Mouse (Mus musculus) neural tube, embryonic 10.5 days (tissue): ENCODE data around the gene Syne1.

Experiments
- DNase-seq: peaks from one replicate; pipeline ENCODE4 v3.0.0-alpha.2; 2017; ENCODE audit warnings: low spot score; ENCODE audit errors: extremely low spot score

The Syne1 gene

DNA sequence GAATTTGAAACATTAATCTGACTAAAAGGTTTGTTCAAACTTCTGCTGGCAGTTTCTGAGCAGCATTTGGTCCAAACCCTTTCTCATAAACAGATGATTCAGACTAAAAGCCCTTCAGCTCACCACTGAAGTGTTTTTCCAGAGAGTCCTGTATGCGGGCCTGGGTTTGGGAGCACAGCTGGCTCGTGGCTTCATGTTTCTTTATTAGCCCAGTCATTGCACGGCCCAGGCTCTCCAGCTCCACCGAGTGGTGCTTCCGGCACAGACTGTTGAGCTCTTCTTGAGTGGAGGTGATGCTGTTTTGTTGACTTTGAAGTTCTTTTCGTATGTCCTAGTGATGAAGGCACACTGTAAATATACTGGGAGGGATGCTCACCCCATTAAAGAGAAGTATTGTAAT lies 245.7 kb downstream of the Syne1 start:
- DNase-seq: peak; percentile 24

- no peak for DNase-seq
Observed at GRCm38 (mm10) chr10:5295291-5295891, 255.9 kb downstream of the Syne1 start.

GRCm38 (mm10) chr10:5289575-5289909 lies 261.7 kb downstream of the Syne1 start:
- no peak for DNase-seq

DNA sequence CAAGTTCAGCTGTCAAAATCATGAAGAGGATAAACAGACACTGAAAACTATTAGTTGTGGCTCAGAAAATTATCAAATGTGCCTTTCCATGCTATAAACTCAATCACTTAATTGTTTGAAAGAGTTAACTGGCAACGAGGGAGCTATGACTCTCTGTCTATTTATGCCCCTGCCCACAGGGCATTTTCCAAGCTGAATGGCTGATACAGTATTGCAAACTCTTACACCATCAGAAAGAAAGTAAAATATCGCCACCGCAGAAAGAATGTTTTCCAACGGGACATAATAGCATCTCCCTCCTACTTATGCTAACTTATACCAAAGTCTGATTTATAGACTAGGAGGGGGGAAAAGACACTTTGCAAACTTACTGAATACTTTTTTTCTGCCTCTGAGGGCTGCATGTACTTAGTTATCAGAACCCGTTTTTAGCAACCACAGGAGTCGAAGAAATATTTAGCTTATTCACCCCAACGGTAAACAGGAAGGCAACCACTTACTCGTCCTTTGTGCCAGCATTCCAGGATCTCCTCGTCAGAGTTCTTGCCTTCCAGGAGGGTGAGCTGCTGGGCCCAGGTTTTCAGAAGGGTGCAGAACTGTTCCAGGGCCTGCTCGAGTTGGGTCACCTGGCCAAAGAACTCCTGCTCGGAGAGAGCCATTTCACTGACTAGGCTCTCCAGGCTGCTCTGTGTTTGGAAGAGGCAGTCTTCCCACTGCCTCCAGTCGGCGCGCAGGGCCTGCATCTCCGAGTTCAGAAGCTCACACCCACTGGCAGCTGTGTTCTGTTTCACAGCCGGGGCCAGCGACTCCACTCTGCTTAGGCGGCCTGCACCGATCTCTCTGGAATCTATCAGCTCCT lies 262.3 kb downstream of the Syne1 start:
- peak; percentile 51 for DNase-seq

- no peak for DNase-seq
Observed at GRCm38 (mm10) chr10:5288262-5288661, 263.0 kb downstream of the Syne1 start.

DNA sequence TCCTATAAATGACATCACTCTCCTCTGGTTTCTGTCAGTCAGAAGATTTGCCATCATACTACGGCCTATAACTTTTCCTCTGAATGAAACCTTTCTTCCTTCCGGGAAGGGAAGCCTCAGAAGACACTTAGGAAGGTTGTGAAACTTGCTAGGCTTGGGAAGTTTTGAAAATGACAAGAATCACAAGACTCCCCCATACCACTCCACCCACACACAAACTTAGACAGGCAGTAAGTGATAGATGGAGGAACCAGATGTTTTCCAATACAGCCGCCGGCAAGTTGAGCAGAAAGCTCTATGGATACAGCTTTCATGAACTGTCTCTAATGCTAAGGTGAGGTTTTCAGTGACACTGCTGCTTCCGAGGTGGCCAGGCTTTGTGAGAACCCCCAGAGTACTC lies 275.5 kb downstream of the Syne1 start:
- DNase-seq: no peak

DNA sequence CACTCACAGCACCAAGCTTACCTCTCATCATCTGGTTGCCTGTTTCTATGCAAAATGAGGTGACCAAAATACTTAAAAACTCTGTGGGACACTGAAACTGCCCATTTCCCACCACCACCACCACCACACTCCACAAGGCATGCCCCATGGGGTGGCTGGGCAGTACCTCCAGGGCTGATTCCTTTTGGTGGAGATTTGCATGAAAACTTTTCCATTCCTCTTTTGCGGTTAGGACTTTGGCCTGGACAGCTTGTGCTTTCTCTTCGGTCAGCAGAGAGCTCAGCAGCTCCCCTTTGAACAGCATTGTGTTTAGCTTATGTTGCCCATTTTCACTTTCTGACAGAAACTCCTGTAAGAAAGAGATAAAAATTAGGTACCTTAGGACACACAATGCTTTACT lies 280.6 kb downstream of the Syne1 start:
- no peak for DNase-seq

GRCm38 (mm10) chr10:5264418-5264817 lies 286.9 kb downstream of the Syne1 start:
- DNase-seq: no peak

- DNase-seq: no peak
Observed at GRCm38 (mm10) chr10:5262636-5263035, 288.6 kb downstream of the Syne1 start.

DNA sequence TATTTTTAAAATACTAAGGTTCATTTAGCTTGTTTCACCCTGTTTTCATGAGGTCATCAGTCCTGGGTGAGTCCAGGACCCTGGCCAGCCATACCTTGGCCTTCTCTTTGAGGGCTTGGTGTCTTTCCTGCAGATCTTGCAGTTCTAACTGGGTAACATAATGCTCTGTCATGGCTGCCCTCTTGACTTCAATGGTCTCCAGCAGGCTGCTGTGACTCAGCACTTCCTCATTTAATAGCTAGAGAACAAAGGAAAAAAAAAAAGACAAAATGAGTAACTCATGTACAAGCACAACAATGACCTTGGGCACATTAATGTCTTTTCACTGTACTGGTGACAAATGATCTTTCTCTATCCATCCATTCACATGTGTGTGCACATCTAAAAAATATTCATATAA lies 294.6 kb downstream of the Syne1 start:
- no peak for DNase-seq

- no peak for DNase-seq
Observed at GRCm38 (mm10) chr10:5253752-5254151, 297.5 kb downstream of the Syne1 start.

- no peak for DNase-seq
Observed at GRCm38 (mm10) chr10:5250702-5251101, 300.6 kb downstream of the Syne1 start.

DNA sequence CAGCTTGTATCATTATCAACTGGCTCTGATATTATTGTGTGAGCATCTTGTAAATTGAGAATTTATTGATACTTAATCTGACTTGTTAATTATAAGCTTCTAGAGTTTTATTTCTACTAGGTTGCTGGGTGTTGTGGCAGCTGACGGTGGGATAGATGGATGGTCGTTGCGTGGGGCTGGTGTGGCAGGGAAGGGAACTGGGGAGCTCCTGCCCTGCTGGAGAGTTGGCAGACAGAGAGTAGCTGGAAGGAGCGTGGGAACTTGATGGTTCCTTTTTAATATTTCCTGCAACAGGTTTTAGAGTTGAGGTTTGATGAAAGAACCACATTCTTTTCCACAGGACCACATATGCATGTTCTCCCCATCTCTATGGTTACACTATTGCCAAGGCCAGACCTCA lies 311.6 kb downstream of the Syne1 start:
- no peak for DNase-seq

GRCm38 (mm10) chr10:5236926-5237325 lies 314.4 kb downstream of the Syne1 start:
- no peak for DNase-seq

- DNase-seq: no peak
Observed at GRCm38 (mm10) chr10:5236171-5236570, 315.1 kb downstream of the Syne1 start.

DNA sequence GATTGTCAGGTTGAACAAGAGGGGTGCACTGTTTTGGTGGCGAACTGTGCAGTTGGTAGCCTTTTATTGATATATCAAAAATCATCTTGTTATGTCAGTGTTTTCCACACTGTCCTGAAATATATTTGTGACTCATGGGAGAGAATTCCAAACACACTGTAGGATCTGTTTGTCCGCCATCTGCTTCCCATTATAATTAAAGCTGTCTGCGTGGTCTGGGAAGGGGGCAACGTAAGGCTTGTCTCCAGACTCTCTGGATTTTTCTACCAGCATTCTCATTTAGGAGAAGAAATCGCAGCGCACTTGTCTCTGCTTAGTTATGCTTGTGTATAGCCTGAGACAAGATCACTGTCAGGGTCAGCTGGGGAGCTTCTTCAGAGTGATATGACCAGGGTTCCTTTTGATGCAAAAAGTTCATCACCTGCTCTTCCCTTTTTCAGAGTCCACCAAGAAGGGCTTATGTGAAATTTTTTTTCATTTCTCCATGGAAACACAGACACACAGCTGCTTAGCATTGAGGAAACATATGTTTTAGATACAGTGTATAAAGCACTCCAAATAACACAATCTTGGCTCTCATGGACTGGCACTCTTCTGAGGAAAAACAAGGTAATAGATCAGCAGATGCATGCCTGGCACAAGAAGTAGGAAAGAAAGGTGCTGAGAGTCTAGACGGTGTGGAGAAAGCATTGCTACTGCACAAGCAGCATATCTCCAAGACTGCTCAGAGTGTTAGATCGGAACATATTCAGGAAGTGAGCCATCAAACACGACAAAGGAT lies 316.4 kb downstream of the Syne1 start:
- no peak for DNase-seq

- DNase-seq: no peak
Observed at GRCm38 (mm10) chr10:5229129-5229528, 322.2 kb downstream of the Syne1 start.

DNA sequence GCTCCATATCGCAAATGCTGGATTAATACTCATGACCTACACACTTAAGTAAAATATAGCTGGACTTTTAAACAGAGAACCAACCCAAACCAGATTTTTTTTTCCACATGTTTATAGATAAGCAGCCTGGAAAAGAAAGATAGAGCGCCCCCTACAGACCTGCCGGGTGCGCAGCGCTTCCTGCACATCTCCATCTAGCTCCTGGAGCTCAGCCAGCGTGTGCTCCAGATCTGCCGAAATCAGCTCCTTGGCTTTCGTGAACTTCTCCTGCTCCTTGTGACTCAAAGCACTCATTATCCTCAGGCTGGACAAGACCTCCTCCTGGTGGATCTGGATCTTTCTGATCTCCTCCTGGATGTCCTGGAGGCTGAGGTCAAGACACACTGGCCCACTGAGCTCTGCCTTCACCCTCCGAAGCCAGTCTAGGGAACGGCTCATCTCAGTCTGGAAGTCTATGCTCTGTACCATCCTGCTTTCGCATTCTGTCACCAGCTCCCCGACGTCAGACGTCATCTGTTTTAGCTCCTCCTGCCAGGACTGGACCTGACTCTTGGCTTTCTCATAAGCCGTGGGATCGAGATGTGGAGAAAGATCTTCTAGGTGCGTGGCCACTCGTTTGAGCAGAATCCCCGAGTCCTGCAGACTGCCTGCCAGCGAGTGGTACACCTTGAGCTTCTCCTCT lies 323.7 kb downstream of the Syne1 start:
- DNase-seq: no peak

GRCm38 (mm10) chr10:5215943-5216342 lies 335.3 kb downstream of the Syne1 start:
- no peak for DNase-seq

GRCm38 (mm10) chr10:5207905-5208641 lies 343.2 kb downstream of the Syne1 start:
- no peak for DNase-seq

- no peak for DNase-seq
Observed at GRCm38 (mm10) chr10:5205977-5206376, 345.3 kb downstream of the Syne1 start.
